Mouse (Mus musculus): ENCODE data around the gene P2rx3. TPM values are rescaled to one million over a fixed set of nuclear protein-coding genes. Genes with fewer than 3 reads are reported as not detected.

P2rx3 gene
- polyA plus RNA-seq, 1 experiment = 1.3 TPM

DNA sequence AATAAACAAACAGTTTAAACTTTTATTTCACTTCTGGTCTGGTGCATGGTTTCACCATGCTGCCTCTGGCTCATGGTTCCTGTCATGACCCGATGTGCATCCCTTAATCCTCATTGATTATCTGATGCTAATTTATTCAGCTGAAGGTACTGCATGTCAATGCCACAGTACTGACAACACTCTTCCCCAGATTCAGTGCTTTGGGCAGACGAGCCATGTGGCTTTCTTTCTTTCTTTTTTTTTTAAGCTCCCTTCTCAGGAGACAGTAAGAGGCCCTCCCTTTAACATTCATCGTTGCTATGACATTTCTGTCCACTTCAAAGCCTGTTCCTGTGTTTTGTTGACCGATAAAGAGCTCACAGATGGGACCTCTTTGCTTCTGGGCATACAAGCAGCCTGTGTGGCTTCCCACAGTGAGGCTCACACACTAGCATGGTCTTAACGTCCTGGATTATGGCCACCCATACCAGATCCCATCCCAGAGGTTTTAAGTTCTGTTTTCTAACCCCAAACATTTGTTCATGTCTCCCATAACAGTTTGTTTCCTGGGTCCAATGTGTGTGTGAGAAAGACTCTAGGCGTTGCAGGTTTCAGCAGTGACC lies 74.3 kb downstream of the P2rx3 start:
- no peak overlapping the region for H3K9ac ChIP-seq (ENCODE audit: low read depth, poor library complexity, severe bottlenecking)
- no peak for TF ChIP-seq CTCF (IDR thresholded peaks at IDR 0.05; ENCODE audit: low read depth, low read length)
- no peak for TF ChIP-seq EP300 (IDR thresholded peaks at IDR 0.05; ENCODE audit: insufficient read depth, low read depth, low read length)
- TF ChIP-seq POLR2A (IDR thresholded peaks at IDR 0.05; ENCODE audit: insufficient read depth, low read length) = no peak
- H3K4me3 ChIP-seq (ENCODE audit: low read depth, low read length) = no peak overlapping the region
- H3K9me3 ChIP-seq (replicated peaks; ENCODE audit: control insufficient read depth, insufficient read depth, low read length, poor library complexity, severe bottlenecking) = no peaks in the 10 kb centered on the region
- no peaks in the 10 kb centered on the region for H3K36me3 ChIP-seq (ENCODE audit: control insufficient read depth, insufficient read depth, low read length, poor library complexity, severe bottlenecking)
- no peak overlapping the region for H3K27ac ChIP-seq (ENCODE audit: insufficient read depth, low read length)
- H3K4me1 ChIP-seq (ENCODE audit: control insufficient read depth, insufficient read depth, low read length) = no peaks in the 10 kb centered on the region
- no peaks in the 10 kb centered on the region for H3K27me3 ChIP-seq (ENCODE audit: control insufficient read depth, insufficient read depth, low read length, poor library complexity, severe bottlenecking)

DNA sequence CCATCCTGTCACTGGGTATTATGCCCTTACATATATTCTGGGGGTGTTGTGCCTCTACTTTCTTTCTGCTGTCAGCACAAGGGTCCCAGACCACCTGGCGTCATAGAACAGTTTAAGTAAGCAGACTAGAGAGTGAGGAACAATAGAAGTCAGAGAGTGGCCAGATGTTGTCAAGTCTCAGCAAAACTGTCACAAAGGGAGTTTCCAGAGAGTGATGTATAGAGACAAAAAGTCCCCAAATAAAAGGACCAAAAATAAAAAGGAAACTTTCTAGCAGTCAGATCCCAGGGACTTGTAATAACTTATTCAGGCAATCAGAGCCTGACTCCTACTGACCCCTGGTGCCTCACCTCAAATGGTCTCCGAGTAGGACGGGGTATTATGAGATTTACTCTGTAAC lies 75.4 kb downstream of the P2rx3 start:
- Histone ChIP-seq H3K4me1 (ENCODE audit: control insufficient read depth, insufficient read depth, low read length) (no peaks in the 10 kb centered on the region), H3K9ac (ENCODE audit: low read depth, poor library complexity, severe bottlenecking) (no peak overlapping the region), H3K36me3 (ENCODE audit: control insufficient read depth, insufficient read depth, low read length, poor library complexity, severe bottlenecking) (no peaks in the 10 kb centered on the region), H3K9me3 (replicated peaks; ENCODE audit: control insufficient read depth, insufficient read depth, low read length, poor library complexity, severe bottlenecking) (no peaks in the 10 kb centered on the region), H3K27me3 (ENCODE audit: control insufficient read depth, insufficient read depth, low read length, poor library complexity, severe bottlenecking) (no peaks in the 10 kb centered on the region), H3K27ac (ENCODE audit: insufficient read depth, low read length) (no peak overlapping the region), H3K4me3 (ENCODE audit: low read depth, low read length) (no peak overlapping the region)
- TF ChIP-seq POLR2A (IDR thresholded peaks at IDR 0.05; ENCODE audit: insufficient read depth, low read length) = no peak
- TF ChIP-seq CTCF (IDR thresholded peaks at IDR 0.05; ENCODE audit: low read depth, low read length) = no peak
- TF ChIP-seq EP300 (IDR thresholded peaks at IDR 0.05; ENCODE audit: insufficient read depth, low read depth, low read length) = no peak

- no peak overlapping the region for H3K27ac ChIP-seq (ENCODE audit: insufficient read depth, low read length)
- H3K9me3 ChIP-seq (replicated peaks; ENCODE audit: control insufficient read depth, insufficient read depth, low read length, poor library complexity, severe bottlenecking) = no peaks in the 10 kb centered on the region
- no peaks in the 10 kb centered on the region for H3K27me3 ChIP-seq (ENCODE audit: control insufficient read depth, insufficient read depth, low read length, poor library complexity, severe bottlenecking)
- no peak for TF ChIP-seq POLR2A (IDR thresholded peaks at IDR 0.05; ENCODE audit: insufficient read depth, low read length)
- no peak for TF ChIP-seq EP300 (IDR thresholded peaks at IDR 0.05; ENCODE audit: insufficient read depth, low read depth, low read length)
- no peak for TF ChIP-seq CTCF (IDR thresholded peaks at IDR 0.05; ENCODE audit: low read depth, low read length)
- no peak overlapping the region for H3K9ac ChIP-seq (ENCODE audit: low read depth, poor library complexity, severe bottlenecking)
- no peaks in the 10 kb centered on the region for H3K36me3 ChIP-seq (ENCODE audit: control insufficient read depth, insufficient read depth, low read length, poor library complexity, severe bottlenecking)
- no peaks in the 10 kb centered on the region for H3K4me1 ChIP-seq (ENCODE audit: control insufficient read depth, insufficient read depth, low read length)
- no peak overlapping the region for H3K4me3 ChIP-seq (ENCODE audit: low read depth, low read length)
Measured at GRCm38 (mm10) chr2:84961300-84961699, 76.0 kb downstream of the P2rx3 start.

- Histone ChIP-seq H3K9ac (ENCODE audit: low read depth, poor library complexity, severe bottlenecking) (no peak overlapping the region), H3K4me1 (ENCODE audit: control insufficient read depth, insufficient read depth, low read length) (no peaks in the 10 kb centered on the region), H3K36me3 (ENCODE audit: control insufficient read depth, insufficient read depth, low read length, poor library complexity, severe bottlenecking) (no peaks in the 10 kb centered on the region), H3K27ac (ENCODE audit: insufficient read depth, low read length) (no peak overlapping the region), H3K4me3 (ENCODE audit: low read depth, low read length) (no peak overlapping the region), H3K27me3 (ENCODE audit: control insufficient read depth, insufficient read depth, low read length, poor library complexity, severe bottlenecking) (no peaks in the 10 kb centered on the region), H3K9me3 (replicated peaks; ENCODE audit: control insufficient read depth, insufficient read depth, low read length, poor library complexity, severe bottlenecking) (no peaks in the 10 kb centered on the region)
- TF ChIP-seq EP300 (IDR thresholded peaks at IDR 0.05; ENCODE audit: insufficient read depth, low read depth, low read length) (no peak), POLR2A (IDR thresholded peaks at IDR 0.05; ENCODE audit: insufficient read depth, low read length) (no peak), CTCF (IDR thresholded peaks at IDR 0.05; ENCODE audit: low read depth, low read length) (no peak)
Measured at GRCm38 (mm10) chr2:84958588-84959264, 78.5 kb downstream of the P2rx3 start.

DNA sequence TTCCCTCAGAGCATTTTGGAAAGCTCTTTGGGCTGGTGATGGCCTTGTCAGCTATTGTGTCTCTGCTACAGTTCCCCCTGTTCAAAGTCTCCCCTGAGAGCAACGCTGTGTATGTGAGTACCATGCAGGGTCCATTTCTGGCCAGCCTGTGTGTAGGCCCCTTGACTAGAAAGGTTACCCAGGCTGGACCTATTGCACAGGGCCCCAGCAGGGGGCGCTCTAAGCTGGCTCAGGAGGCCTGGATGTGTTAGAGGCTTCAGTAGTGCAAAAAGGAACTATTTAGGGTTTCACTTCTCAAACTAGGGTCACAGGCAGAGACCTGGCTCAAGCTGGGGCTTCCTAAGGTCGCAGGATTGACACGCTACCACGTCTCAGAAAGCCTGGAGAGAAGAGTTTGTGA lies 81.0 kb downstream of the P2rx3 start:
- no peaks in the 10 kb centered on the region for H3K4me1 ChIP-seq (ENCODE audit: control insufficient read depth, insufficient read depth, low read length)
- H3K4me3 ChIP-seq (ENCODE audit: low read depth, low read length) = no peak overlapping the region

DNA sequence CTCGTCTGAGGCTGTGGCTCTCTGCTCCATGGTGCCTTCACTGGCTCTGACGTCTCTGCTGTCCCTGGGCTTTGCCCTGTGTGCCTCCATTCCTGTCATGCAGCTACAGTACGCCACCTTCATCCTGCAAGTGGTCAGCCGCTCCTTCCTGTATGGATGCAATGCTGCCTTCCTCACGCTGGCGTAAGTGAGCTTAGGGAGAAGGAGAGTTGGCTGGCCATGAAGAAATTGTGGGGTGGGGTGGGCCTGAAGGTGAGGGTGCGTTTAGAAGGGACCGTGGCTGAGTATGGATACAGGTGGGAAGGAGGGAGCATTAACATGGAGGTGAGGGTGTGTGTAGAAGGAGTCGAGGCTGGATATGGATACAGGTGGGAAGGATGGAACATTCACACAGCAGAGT lies 81.8 kb downstream of the P2rx3 start:
- no peaks in the 10 kb centered on the region for H3K36me3 ChIP-seq (ENCODE audit: control insufficient read depth, insufficient read depth, low read length, poor library complexity, severe bottlenecking)
- H3K27me3 ChIP-seq (ENCODE audit: control insufficient read depth, insufficient read depth, low read length, poor library complexity, severe bottlenecking) = no peaks in the 10 kb centered on the region; the same call in 1 of the 2 replicates
- no peaks in the 10 kb centered on the region for H3K9me3 ChIP-seq (replicated peaks; ENCODE audit: control insufficient read depth, insufficient read depth, low read length, poor library complexity, severe bottlenecking)
- no peak overlapping the region for H3K9ac ChIP-seq (ENCODE audit: low read depth, poor library complexity, severe bottlenecking)
- H3K27ac ChIP-seq (ENCODE audit: insufficient read depth, low read length) = no peak overlapping the region
- H3K4me1 ChIP-seq (ENCODE audit: control insufficient read depth, insufficient read depth, low read length) = no peaks in the 10 kb centered on the region
- H3K4me3 ChIP-seq (ENCODE audit: low read depth, low read length) = no peak overlapping the region
- TF ChIP-seq EP300 (IDR thresholded peaks at IDR 0.05; ENCODE audit: insufficient read depth, low read depth, low read length) = no peak
- no peak for TF ChIP-seq POLR2A (IDR thresholded peaks at IDR 0.05; ENCODE audit: insufficient read depth, low read length)
- no peak for TF ChIP-seq CTCF (IDR thresholded peaks at IDR 0.05; ENCODE audit: low read depth, low read length)

More for the DNA sequence above, 81.0 kb downstream of the P2rx3 start:
- Histone ChIP-seq H3K9me3 (replicated peaks; ENCODE audit: control insufficient read depth, insufficient read depth, low read length, poor library complexity, severe bottlenecking) (no peaks in the 10 kb centered on the region), H3K27me3 (ENCODE audit: control insufficient read depth, insufficient read depth, low read length, poor library complexity, severe bottlenecking) (no peaks in the 10 kb centered on the region; the same call in 1 of the 2 replicates), H3K36me3 (ENCODE audit: control insufficient read depth, insufficient read depth, low read length, poor library complexity, severe bottlenecking) (no peaks in the 10 kb centered on the region), H3K27ac (ENCODE audit: insufficient read depth, low read length) (no peak overlapping the region), H3K9ac (ENCODE audit: low read depth, poor library complexity, severe bottlenecking) (no peak overlapping the region)
- TF ChIP-seq CTCF (IDR thresholded peaks at IDR 0.05; ENCODE audit: low read depth, low read length) (peak; percentile 83), EP300 (IDR thresholded peaks at IDR 0.05; ENCODE audit: insufficient read depth, low read depth, low read length) (no peak), POLR2A (IDR thresholded peaks at IDR 0.05; ENCODE audit: insufficient read depth, low read length) (no peak)

All from ES-Bruce4 (cell line).